Mouse (Mus musculus) erythroid progenitor cell, adult 5-6 weeks (primary cell): ENCODE results near the gene Gadd45g. TPM values are rescaled to one million over a fixed set of nuclear protein-coding genes. Genes with fewer than 3 reads are reported as not detected.

Source experiments
- ATAC-seq: replicated peaks from 2 replicates; pipeline ENCODE4 v1.8.0; 2016; ENCODE audit warnings: moderate number of reproducible peaks, mild to moderate bottlenecking, moderate TSS enrichment, inconsistent platforms; ENCODE audit not compliant: poor library complexity, low FRiP score, severe bottlenecking
- total RNA-seq, 2 experiments: library from RNA; stranded (forward) in 1 of 2; stranded (reverse) in 1 of 2; fragments of 150-400 nt in 1 of 2; fragments of 186-747, 209-891 nt in 1 of 2; gene quantifications; 2 replicates each; pipeline versions ENCODE4 v1.2.3 to v1.2.4; 2015 to 2017; ENCODE audit warnings: low replicate concordance in 2 of 2

The Gadd45g gene
- total RNA-seq, 2 experiments from 2014 or later: not detected

GRCm38 (mm10) chr13:51879571-51879970 lies 33.1 kb downstream of the Gadd45g start:
- no peak for ATAC-seq

GRCm38 (mm10) chr13:51880019-51880418 lies 33.5 kb downstream of the Gadd45g start:
- no peak for ATAC-seq

GRCm38 (mm10) chr13:51881271-51882128 lies 35.0 kb downstream of the Gadd45g start:
- ATAC-seq: no peak

- ATAC-seq: no peak
Observed at GRCm38 (mm10) chr13:51882218-51882617, 35.7 kb downstream of the Gadd45g start.

GRCm38 (mm10) chr13:51884250-51884649 lies 37.8 kb downstream of the Gadd45g start:
- no peak for ATAC-seq

DNA sequence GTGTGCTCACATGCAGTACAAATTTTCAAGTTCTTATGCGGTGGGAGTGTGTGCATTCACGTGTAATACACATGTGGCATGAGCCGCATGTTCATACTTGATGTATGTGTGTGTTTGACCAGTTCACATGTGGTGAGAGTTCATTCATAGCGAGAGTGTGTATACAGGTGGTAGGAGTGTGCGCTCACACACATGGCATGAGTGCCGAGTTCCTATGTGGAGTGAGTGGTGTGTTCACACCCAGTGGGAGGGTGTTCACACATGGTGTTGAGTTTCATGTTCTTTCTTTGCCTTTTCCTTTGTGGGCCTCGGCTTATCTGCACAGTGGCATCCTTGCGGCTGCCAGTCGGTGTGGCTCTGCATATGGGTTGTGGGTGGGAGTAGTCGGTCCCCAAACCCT lies 39.1 kb downstream of the Gadd45g start:
- ATAC-seq: no peak

GRCm38 (mm10) chr13:51886085-51886484 lies 39.6 kb downstream of the Gadd45g start:
- ATAC-seq: no peak

- no peak for ATAC-seq
Observed at GRCm38 (mm10) chr13:51886723-51887122, 40.2 kb downstream of the Gadd45g start.

DNA sequence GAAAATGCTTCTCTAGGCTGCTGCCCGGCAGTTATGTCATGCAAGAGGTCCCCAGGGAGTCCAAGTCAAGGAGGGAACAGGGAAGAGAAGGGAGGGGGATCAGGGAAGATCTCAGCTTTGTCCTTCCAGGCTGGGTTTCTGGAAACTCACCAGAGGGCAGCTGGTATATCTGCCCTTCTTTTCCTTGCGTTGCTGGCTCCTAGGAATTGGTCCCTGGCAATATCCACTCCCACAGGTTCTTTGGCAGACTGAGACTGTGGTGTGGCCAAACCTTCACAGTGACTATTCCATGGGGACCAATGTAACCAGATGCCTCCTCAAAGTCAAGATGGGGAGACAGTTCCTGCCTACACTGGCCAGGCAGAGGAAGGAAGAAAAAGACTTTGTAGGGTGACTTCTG lies 41.9 kb downstream of the Gadd45g start:
- no peak for ATAC-seq

- no peak for ATAC-seq
Observed at GRCm38 (mm10) chr13:51891825-51892532, 45.5 kb downstream of the Gadd45g start.

GRCm38 (mm10) chr13:51897579-51897978 lies 51.1 kb downstream of the Gadd45g start:
- ATAC-seq: no peak

Other genes with a start within 250 kb of the Gadd45g start
- 498 and 632 TPM in 2 replicates for gene Cks2, start 201.4 kb upstream of the Gadd45g start, total RNA-seq (2015; ENCODE audit: low replicate concordance)
- 273 and 310 TPM in 2 replicates for gene Cks2, start 201.4 kb upstream of the Gadd45g start, total RNA-seq (2017; ENCODE audit: low replicate concordance)
- gene Secisbp2, start 195.0 kb upstream of the Gadd45g start, total RNA-seq (2015; ENCODE audit: low replicate concordance): 24.1 and 28.9 TPM in 2 replicates
- gene Secisbp2, start 195.0 kb upstream of the Gadd45g start, total RNA-seq (2017; ENCODE audit: low replicate concordance): 27.6 and 31.5 TPM in 2 replicates
- gene Sema4d, start 52.9 kb upstream of the Gadd45g start, total RNA-seq (2015; ENCODE audit: low replicate concordance): 9.6 and 14.1 TPM in 2 replicates
- 6.3 and 10.2 TPM in 2 replicates for gene Sema4d, start 52.9 kb upstream of the Gadd45g start, total RNA-seq (2017; ENCODE audit: low replicate concordance)